Mouse (Mus musculus): ENCODE measurements around the gene Ndufaf8. TPM values are rescaled to one million over a fixed set of nuclear protein-coding genes. Genes with fewer than 3 reads are reported as not detected.

The Ndufaf8 gene
- polyA plus RNA-seq, 1 experiment from 2014 or later, result 53.3 TPM

DNA sequence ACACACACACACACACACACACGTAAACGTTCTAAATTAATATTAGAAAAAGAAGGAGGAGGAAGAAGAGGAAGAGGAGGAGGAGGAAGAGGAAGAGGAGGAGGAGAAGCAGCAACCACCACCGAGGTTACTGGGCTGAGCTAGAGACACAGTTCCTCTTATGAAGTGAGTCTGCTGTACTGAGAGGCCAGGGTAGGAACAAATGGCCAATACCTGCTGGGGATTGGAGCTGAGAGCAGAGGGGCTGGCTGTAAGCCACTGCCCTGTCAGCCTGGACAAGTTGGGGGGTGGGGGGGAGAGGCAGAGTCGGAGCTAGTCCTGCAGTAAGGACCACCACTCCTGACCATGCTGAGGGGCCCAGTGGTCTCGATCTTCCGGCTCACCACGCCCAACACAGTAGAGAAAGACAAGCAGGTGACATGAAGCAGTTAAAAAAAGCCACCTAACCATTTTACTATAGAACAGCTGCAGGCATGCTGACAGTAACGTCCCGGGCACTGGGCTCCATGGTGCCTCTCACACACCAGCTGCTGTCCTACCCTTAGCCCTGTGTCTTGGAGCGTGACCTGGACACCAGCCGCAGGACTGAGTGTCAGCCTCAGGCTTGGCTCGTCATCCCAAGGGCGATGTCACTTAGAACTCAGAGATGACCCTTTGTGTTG lies 34.6 kb upstream of the Ndufaf8 start:
- Histone ChIP-seq H3K4me2 (ENCODE audit: low read length) (no peak overlapping the region), H3K4me1 (replicated peaks; ENCODE audit: control insufficient read depth, insufficient read depth, low read length) (no peaks in the 10 kb centered on the region), H3K36me3 (ENCODE audit: control insufficient read depth, insufficient read depth) (peaks cover 5% of the 10 kb centered on the region; the same call in 1 of the 2 replicates), H3K9ac (replicated peaks; ENCODE audit: low read depth, low read length) (no peak overlapping the region), H3K4me3 (replicated peaks; ENCODE audit: low read length) (no peak overlapping the region), H3K27me3 (replicated peaks; ENCODE audit: control insufficient read depth, insufficient read depth, low read length) (no peaks in the 10 kb centered on the region), H3K9me3 (ENCODE audit: control insufficient read depth, low read length) (no peaks in the 10 kb centered on the region), H3K27ac (ENCODE audit: low read length) (no peak overlapping the region)
- WGBS, result 89% methylated on average over 13 of the region's 13 CpGs
- ATAC-seq, result no peak

DNA sequence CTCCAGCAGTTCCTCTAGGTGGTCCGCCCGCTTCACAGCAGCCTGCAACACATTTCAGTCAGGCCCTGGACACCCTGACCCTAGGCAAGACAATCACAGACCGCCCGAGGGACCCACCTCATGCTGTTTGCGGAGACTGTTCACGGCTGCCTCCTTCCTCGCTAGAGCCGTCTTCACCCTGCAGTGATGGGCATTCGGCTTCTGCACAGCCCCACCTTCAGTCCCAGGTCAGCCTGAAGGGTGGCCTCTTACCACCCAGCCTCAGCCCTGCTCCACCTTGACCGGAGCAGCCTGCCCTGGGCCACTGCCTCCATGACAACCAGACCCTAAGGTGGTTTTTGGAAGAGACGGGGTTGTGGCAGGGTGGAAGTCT lies 34.1 kb upstream of the Ndufaf8 start:
- 91% methylated on average over 11 of the region's 11 CpGs for WGBS
- ATAC-seq, result no peak
- no peaks in the 10 kb centered on the region for H3K4me1 ChIP-seq (replicated peaks; ENCODE audit: control insufficient read depth, insufficient read depth, low read length)
- no peaks in the 10 kb centered on the region for H3K9me3 ChIP-seq (ENCODE audit: control insufficient read depth, low read length)
- no peak overlapping the region for H3K27ac ChIP-seq (ENCODE audit: low read length)
- no peaks in the 10 kb centered on the region for H3K27me3 ChIP-seq (replicated peaks; ENCODE audit: control insufficient read depth, insufficient read depth, low read length)
- no peak overlapping the region for H3K4me3 ChIP-seq (replicated peaks; ENCODE audit: low read length)
- H3K4me2 ChIP-seq (ENCODE audit: low read length), result no peak overlapping the region
- H3K36me3 ChIP-seq (ENCODE audit: control insufficient read depth, insufficient read depth), result peaks cover 7% of the 10 kb centered on the region; the same call in 1 of the 2 replicates
- no peak overlapping the region for H3K9ac ChIP-seq (replicated peaks; ENCODE audit: low read depth, low read length)

DNA sequence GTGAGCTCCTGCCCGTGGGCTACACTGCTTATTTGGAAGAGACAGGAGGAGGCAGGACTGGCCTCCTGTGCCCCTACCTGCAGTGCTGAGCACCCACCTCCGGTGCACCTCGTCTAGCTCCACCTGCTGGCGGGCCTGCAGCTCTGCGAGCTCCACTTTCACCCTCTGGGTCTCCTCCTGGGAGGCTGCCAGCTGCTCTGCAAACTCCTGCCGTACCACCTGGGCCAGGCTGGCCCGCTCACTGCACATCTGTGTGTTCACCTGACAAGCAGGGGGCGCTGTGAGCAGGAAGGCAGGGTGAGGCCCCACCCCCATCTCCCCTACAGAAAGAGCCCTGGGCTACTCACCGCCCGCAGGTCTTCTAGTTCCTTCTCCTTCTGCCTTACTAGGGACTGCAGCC lies 33.4 kb upstream of the Ndufaf8 start:
- no peak overlapping the region for H3K4me2 ChIP-seq (ENCODE audit: low read length)
- H3K4me3 ChIP-seq (replicated peaks; ENCODE audit: low read length), result no peak overlapping the region
- no peaks in the 10 kb centered on the region for H3K4me1 ChIP-seq (replicated peaks; ENCODE audit: control insufficient read depth, insufficient read depth, low read length)
- H3K36me3 ChIP-seq (ENCODE audit: control insufficient read depth, insufficient read depth), result peaks cover 8% of the 10 kb centered on the region; the same call in 1 of the 2 replicates
- no peaks in the 10 kb centered on the region for H3K27me3 ChIP-seq (replicated peaks; ENCODE audit: control insufficient read depth, insufficient read depth, low read length)
- no peak overlapping the region for H3K9ac ChIP-seq (replicated peaks; ENCODE audit: low read depth, low read length)
- no peak for ATAC-seq
- H3K9me3 ChIP-seq (ENCODE audit: control insufficient read depth, low read length), result no peaks in the 10 kb centered on the region
- WGBS, result 23% methylated on average over 9 of the region's 10 CpGs
- no peak overlapping the region for H3K27ac ChIP-seq (ENCODE audit: low read length)

DNA sequence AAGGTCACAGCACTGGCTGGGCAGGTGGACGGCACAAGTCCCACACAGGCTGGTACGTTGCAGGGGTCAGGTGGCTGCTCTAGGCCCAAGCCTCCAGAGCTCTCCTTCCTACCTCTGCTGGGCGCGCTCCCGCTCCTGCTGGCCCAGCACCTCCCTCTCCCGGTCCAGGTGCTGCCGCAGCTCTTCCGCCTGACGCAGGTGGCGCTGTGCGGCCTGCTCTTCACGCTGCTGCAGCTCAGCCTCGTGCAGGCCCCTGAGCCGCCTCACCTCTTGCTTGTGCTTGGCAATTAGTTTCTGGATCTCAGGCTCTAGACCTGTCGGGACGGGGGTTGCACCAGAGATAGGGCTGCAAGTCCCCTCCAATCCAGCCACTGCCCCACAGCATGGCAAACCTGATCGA lies 30.9 kb upstream of the Ndufaf8 start:
- no peak for ATAC-seq
- H3K4me2 ChIP-seq (ENCODE audit: low read length), result no peak overlapping the region
- H3K9me3 ChIP-seq (ENCODE audit: control insufficient read depth, low read length), result no peaks in the 10 kb centered on the region
- no peak overlapping the region for H3K27ac ChIP-seq (ENCODE audit: low read length)
- 51% methylated on average over 17 of the region's 17 CpGs for WGBS
- H3K9ac ChIP-seq (replicated peaks; ENCODE audit: low read depth, low read length), result no peak overlapping the region
- no peak overlapping the region for H3K4me3 ChIP-seq (replicated peaks; ENCODE audit: low read length)
- no peaks in the 10 kb centered on the region for H3K4me1 ChIP-seq (replicated peaks; ENCODE audit: control insufficient read depth, insufficient read depth, low read length)
- peaks cover 12% of the 10 kb centered on the region for H3K36me3 ChIP-seq (ENCODE audit: control insufficient read depth, insufficient read depth)
- H3K27me3 ChIP-seq (replicated peaks; ENCODE audit: control insufficient read depth, insufficient read depth, low read length), result no peaks in the 10 kb centered on the region

DNA sequence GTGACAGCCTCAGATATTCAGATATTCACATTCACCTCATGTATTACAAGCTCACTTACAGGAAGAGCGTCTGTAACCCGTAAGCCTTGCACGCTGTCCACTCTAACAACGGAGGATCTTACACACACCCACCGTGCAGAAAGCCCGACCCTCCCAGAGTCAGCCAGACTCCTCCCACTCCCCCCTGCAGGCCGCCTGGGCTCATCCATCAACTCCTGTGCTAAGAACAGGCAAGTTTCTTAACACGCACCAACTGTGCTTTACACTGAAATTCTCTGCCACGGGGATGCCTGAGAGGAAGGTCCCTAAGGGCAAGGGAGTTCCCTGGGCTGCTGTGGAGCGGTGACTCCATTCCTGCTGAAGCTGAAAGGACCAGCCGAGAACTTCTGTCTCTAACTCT lies 29.5 kb upstream of the Ndufaf8 start:
- Histone ChIP-seq H3K9me3 (ENCODE audit: control insufficient read depth, low read length) (no peaks in the 10 kb centered on the region), H3K9ac (replicated peaks; ENCODE audit: low read depth, low read length) (no peak overlapping the region), H3K4me2 (ENCODE audit: low read length) (no peak overlapping the region), H3K4me3 (replicated peaks; ENCODE audit: low read length) (no peak overlapping the region), H3K27me3 (replicated peaks; ENCODE audit: control insufficient read depth, insufficient read depth, low read length) (no peaks in the 10 kb centered on the region), H3K36me3 (ENCODE audit: control insufficient read depth, insufficient read depth) (peaks cover 14% of the 10 kb centered on the region), H3K4me1 (replicated peaks; ENCODE audit: control insufficient read depth, insufficient read depth, low read length) (no peaks in the 10 kb centered on the region), H3K27ac (ENCODE audit: low read length) (no peak overlapping the region)
- ATAC-seq, result no peak
- WGBS, result 61% methylated on average over 11 of the region's 11 CpGs

DNA sequence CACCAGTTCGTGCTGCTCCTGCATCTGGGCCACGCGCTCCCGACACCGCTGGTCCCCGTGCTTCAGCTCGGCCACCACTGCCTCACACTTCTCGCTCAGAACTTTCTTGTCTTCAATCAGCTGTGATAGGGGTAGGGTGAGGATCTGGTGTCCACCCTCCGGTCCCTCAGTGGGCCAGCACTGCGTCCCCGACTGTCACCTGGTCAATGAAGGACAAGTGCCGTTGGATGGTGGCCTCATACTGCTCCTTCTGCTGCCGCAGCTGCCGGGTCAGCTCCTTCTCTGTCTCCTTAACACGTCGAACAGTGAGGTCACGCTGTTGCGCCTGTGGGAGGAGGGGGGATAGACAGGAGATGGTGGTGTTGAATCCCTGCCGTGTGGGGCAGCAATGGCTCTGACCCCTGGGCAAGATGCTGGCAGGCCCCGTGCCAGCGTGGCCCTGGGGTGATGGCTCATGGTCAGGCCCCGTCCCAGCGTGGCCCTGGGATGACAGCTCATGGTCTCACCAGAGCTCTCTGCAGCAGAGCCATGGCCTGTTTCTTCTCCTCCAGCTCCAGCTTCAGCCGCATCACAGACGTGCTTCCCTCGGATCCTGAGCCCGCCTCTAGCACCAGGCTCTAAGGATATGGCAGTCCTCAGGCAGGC lies 28.3 kb upstream of the Ndufaf8 start:
- H3K9ac ChIP-seq (replicated peaks; ENCODE audit: low read depth, low read length), result no peak overlapping the region
- no peak overlapping the region for H3K27ac ChIP-seq (ENCODE audit: low read length)
- WGBS, result 91% methylated on average over 27 of the region's 27 CpGs
- no peaks in the 10 kb centered on the region for H3K27me3 ChIP-seq (replicated peaks; ENCODE audit: control insufficient read depth, insufficient read depth, low read length)
- H3K36me3 ChIP-seq (ENCODE audit: control insufficient read depth, insufficient read depth), result peaks cover 14% of the 10 kb centered on the region
- H3K4me3 ChIP-seq (replicated peaks; ENCODE audit: low read length), result no peak overlapping the region
- H3K9me3 ChIP-seq (ENCODE audit: control insufficient read depth, low read length), result no peaks in the 10 kb centered on the region
- ATAC-seq, result no peak
- H3K4me1 ChIP-seq (replicated peaks; ENCODE audit: control insufficient read depth, insufficient read depth, low read length), result no peaks in the 10 kb centered on the region
- no peak overlapping the region for H3K4me2 ChIP-seq (ENCODE audit: low read length)

DNA sequence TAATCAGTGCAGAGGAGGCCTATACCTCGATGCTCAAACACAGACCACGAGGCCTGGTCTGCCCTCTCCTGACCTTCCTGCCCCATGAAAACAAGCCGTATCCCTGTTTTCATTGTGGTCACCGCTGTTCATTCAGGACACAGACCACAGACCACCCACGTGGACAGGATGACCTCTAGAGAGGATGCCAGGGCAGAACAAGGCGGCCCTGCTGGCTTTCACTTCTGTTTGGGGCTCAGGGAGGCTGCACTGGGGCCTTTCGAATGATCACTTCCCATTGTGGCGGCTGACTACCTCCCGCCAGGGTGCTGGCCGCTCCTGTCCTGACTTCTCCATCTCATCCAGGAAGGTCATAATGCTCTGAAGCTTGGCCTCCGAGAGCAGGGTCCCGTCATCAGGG lies 27.7 kb upstream of the Ndufaf8 start:
- 69% methylated on average over 12 of the region's 12 CpGs for WGBS
- Histone ChIP-seq H3K4me1 (replicated peaks; ENCODE audit: control insufficient read depth, insufficient read depth, low read length) (no peaks in the 10 kb centered on the region), H3K9ac (replicated peaks; ENCODE audit: low read depth, low read length) (no peak overlapping the region), H3K4me2 (ENCODE audit: low read length) (no peak overlapping the region), H3K27ac (ENCODE audit: low read length) (no peak overlapping the region), H3K36me3 (ENCODE audit: control insufficient read depth, insufficient read depth) (peaks cover 17% of the 10 kb centered on the region), H3K27me3 (replicated peaks; ENCODE audit: control insufficient read depth, insufficient read depth, low read length) (no peaks in the 10 kb centered on the region), H3K9me3 (ENCODE audit: control insufficient read depth, low read length) (no peaks in the 10 kb centered on the region), H3K4me3 (replicated peaks; ENCODE audit: low read length) (no peak overlapping the region)
- no peak for ATAC-seq

DNA sequence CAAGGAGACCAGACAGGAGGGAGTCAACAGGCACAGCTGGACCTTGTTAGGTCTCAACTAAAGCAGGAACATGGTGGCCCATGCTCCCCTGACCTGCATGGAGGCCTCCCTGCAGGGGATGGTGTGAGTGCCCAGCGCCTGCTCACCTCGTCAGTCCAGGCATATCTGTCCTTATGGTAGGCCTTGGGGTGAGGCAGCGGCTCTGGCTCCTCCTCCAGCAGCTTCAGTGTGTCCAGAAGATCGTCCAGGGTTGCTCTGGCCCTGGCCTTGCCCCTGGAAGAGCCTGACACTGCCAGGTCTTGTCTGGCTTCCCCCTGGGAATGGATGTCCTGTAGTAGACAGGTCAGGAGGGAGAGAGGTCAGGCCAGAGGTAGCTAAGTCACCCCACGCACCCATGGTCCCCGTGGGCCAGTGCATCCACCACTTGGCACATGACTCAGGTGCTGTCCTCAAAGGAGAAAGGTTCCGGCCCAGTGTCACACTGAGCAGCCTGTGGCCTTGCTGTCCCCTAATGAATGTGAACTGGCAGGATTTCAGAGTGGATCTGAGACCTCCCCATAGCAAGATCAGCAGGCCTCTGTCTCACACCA lies 26.9 kb upstream of the Ndufaf8 start:
- H3K9ac ChIP-seq (replicated peaks; ENCODE audit: low read depth, low read length), result no peak overlapping the region
- ATAC-seq, result no peak

DNA sequence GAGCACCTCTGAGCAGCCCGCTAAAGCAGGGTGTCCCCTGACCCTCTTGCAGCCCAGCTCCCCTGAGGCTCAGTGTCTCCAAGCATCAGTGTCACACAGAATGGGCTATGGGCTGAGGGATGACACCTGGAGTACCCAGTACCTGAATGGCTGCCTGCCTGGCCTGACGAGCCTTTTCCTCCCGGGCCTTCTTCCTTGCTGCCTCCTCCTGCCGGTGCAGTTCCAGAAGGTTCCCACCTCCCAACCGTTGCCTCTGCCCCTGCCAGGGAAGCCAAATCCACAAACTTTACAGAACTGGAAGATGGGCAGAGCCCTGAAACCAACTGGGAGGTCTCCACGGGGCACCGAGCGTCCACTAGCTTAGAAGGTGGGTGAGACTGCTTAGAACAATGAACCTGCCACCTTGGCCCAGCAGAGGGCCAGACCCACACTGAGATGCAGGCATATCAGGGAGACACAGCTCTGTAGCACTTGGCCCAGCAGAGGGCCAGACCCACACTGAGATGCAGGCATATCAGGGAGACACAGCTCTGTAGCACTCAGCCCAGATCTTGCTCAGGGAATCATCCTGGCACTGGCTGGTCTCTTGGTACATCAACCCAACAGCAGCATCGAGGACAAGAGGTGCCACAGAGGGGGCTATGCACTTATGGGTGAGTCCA lies 25.6 kb upstream of the Ndufaf8 start:
- no peak for ATAC-seq
- peaks cover 20% of the 10 kb centered on the region for H3K36me3 ChIP-seq (ENCODE audit: control insufficient read depth, insufficient read depth)
- no peak overlapping the region for H3K4me2 ChIP-seq (ENCODE audit: low read length)
- H3K9ac ChIP-seq (replicated peaks; ENCODE audit: low read depth, low read length), result no peak overlapping the region
- no peaks in the 10 kb centered on the region for H3K9me3 ChIP-seq (ENCODE audit: control insufficient read depth, low read length)
- H3K27ac ChIP-seq (ENCODE audit: low read length), result no peak overlapping the region
- no peaks in the 10 kb centered on the region for H3K4me1 ChIP-seq (replicated peaks; ENCODE audit: control insufficient read depth, insufficient read depth, low read length)
- 94% methylated on average over 9 of the region's 9 CpGs for WGBS
- H3K27me3 ChIP-seq (replicated peaks; ENCODE audit: control insufficient read depth, insufficient read depth, low read length), result no peaks in the 10 kb centered on the region
- no peak overlapping the region for H3K4me3 ChIP-seq (replicated peaks; ENCODE audit: low read length)

More for the DNA sequence above, 26.9 kb upstream of the Ndufaf8 start:
- Histone ChIP-seq H3K27me3 (replicated peaks; ENCODE audit: control insufficient read depth, insufficient read depth, low read length) (no peaks in the 10 kb centered on the region), H3K27ac (ENCODE audit: low read length) (no peak overlapping the region), H3K9me3 (ENCODE audit: control insufficient read depth, low read length) (no peaks in the 10 kb centered on the region), H3K4me2 (ENCODE audit: low read length) (no peak overlapping the region), H3K4me1 (replicated peaks; ENCODE audit: control insufficient read depth, insufficient read depth, low read length) (no peaks in the 10 kb centered on the region), H3K36me3 (ENCODE audit: control insufficient read depth, insufficient read depth) (peaks cover 21% of the 10 kb centered on the region), H3K4me3 (replicated peaks; ENCODE audit: low read length) (no peak overlapping the region)
- WGBS, result 89% methylated on average over 7 of the region's 7 CpGs
